Mouse (Mus musculus) megakaryocyte, adult 5-6 weeks (primary cell): Measurements from ENCODE around the gene Slc38a6. TPM values are rescaled to one million over a fixed set of nuclear protein-coding genes. Genes with fewer than 3 reads are reported as not detected.

Source experiments
- ATAC-seq: 2 replicates; pipeline ENCODE4 v1.8.0; 2016; ENCODE audit warnings: mild to moderate bottlenecking, inconsistent platforms; ENCODE audit not compliant: poor library complexity, severe bottlenecking
- total RNA-seq, 2 experiments: library from RNA; stranded (forward) in 1 of 2; stranded (reverse) in 1 of 2; fragments of 153-499, 151-499 nt in 1 of 2; fragments of 221-1000, 200-1000 nt in 1 of 2; gene quantifications; 2 replicates each; pipeline versions ENCODE4 v1.2.3 to v1.2.4; 2015 to 2017

Gene Slc38a6
- total RNA-seq, 2 experiments from 2014 or later: 5.0 to 9.0 TPM

DNA sequence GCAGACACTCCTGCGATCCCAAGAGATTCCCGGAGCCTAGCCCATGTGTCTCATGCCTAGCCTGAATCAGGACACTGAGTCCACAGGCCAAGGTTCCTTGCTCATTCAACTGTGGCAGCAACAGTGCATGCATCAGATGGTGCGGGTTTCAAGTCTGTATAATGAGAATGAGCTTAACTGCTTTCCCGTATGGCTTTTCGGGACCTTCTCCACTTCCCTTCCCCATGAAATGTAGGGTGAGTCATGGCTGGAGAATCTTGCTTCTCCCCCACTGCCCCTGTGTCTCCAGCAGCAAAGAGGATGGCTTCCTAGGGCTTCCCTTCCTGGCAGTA lies 96.6 kb downstream of the Slc38a6 start:
- ATAC-seq: no peak

DNA sequence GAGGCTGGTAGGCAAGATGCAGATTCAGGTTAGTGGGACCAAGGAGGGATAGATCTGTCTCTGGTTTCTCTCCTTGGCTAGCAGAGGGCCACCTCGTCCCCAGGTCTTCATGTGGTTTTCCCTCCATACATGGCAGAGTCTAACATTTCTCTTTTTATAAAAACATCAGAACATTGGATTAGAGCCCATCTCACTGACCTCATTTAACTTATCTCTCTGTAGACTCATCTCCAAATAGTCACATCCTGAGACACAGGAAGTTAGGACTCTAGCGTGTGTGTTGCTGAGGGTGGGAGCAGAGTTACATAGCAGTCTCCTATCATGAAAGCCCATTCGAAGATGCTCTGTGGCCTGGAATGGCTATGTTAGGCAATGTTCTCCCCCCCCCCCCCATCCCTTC lies 97.3 kb downstream of the Slc38a6 start:
- no peak for ATAC-seq

DNA sequence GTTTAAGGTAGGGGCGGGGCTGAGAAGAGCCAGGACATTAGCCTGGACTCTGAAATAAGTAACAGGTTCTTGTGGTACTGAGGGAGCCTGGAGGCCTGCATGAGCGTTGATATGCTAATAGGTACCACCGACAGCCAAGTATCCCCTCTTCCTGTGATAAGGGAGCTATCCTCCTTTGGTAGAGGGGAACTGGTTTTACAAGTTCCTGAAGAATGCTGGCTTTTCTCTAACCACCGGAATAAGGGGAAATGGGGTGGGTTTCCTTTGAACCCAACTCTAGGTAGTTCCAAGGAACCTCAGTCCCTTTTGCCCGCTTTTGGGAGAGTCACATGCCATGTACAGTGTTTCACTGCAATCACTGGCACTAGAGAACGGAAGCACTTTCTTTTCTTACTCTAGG lies 98.2 kb downstream of the Slc38a6 start:
- ATAC-seq: no peak

DNA sequence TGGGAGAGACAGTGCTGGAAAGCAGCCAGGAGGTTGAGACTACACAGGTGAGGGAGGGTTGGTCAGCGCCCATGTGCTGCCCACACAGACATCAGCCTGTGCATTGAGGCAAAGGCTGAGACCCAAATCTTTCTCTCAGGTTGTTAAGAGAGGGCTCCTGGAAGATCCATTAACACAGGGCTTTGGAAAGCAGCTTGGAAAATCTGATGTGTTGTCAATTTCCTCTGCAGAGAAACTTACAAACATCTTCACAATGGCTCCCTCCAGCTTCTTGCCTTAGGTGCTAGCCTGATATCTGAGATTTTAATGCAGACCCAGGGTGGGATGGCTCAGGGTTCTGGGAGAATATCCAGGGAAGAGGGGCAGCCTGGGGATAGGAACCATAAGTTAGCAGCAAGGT lies 105.9 kb downstream of the Slc38a6 start:
- no peak for ATAC-seq

DNA sequence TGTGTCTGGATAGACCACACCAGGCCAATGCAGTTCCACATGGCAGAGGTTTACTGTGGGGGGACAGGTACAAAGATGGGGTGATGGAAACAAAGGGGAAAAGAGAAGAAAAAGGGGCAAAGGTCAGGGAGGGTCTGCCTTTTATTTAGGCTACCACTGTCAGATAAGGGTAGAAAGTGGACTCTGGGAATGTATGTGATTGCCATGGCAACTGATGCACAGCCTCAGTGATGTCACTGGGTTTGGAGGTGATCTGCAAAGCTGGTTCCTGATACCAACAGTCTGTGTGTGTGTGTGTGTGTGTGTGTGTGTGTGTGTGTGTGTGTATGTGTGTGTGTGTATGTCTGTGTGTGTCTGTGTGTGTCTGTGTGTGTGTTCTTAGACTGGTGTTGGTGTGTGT lies 106.4 kb downstream of the Slc38a6 start:
- ATAC-seq: no peak

DNA sequence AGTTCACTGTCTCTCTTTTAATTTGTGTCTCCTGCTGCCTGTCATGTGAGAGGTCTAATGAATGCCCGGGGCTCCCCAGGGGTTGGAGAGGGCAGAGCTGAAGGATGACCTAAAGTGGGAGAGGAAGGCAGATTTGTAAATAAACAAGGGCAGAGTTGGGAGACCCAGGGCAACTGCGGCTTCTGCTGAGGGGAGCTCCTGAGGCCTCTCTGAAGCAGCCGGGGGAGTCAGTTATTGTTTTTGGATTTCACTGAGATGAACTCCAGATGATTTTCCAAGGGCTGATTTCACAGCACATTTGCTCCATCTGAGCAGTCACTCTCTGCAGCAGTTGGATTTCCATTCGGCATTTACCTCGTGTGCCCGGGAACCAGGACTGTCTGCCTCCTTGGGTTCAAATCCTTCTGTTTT lies 107.3 kb downstream of the Slc38a6 start:
- no peak for ATAC-seq

DNA sequence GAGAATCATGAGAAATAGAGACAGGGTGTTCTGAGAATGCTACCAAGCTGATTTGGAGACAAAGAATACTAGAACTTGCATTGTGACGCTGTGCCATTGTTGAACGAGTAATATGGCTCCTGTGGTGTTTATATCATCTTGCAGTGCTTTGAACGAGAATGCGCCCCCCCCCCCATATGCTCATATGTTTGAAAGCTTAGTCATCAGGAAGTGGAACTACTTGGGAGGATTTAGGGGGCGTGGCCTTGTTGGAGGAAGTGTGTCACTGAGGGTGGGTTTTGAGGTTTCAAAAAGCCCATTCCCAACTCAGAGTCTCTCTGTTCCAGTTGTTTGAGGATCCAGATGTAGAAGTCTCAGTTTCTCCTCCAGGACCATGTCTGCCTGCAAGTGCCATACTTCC lies 108.0 kb downstream of the Slc38a6 start:
- no peak for ATAC-seq

DNA sequence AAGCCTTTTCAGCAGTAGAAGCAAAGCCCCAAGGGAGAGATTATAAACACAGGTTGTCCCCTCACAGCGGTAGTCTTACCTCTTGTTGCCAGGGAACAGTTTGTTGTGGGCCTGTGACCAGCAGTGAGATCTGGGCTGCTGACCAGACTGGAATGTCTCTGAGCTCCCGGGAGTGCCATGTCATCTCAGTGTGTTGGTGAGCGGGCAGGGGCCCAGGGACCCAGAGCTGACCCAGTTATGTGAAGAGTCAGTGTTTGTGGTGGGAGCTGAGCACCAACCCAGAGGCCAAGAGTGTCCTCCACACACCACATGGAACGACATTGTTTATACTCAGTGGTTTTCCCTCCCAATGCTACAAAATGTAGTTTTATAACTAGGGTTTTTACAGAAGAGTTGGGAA lies 112.8 kb downstream of the Slc38a6 start:
- ATAC-seq: no peak

DNA sequence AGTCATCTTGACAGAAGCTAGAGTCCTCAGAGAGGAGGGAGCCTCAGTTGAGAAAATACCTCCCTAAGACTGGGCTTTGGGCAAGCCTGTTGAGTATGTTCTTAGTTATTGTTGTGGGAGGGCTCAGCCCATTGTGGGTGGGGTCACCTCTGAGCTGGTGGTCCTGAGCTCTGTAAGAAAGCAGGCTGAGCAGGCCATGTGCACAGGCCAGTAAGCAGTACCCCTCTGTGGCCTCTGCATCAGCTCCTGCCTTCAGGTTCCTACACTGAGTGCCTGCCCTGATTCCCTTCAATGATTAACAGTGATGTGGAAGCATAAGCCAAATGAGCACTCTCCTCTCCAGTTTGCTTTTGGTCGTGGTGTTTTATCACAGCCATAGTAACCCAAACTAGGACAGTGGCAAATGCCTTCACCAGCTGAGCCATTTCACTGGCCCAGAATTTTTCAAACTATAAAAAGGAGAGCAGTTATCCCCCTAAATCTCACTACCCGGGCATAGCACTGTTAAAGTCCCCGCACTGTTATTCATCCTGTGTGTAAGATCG lies 114.0 kb downstream of the Slc38a6 start:
- ATAC-seq: no peak

DNA sequence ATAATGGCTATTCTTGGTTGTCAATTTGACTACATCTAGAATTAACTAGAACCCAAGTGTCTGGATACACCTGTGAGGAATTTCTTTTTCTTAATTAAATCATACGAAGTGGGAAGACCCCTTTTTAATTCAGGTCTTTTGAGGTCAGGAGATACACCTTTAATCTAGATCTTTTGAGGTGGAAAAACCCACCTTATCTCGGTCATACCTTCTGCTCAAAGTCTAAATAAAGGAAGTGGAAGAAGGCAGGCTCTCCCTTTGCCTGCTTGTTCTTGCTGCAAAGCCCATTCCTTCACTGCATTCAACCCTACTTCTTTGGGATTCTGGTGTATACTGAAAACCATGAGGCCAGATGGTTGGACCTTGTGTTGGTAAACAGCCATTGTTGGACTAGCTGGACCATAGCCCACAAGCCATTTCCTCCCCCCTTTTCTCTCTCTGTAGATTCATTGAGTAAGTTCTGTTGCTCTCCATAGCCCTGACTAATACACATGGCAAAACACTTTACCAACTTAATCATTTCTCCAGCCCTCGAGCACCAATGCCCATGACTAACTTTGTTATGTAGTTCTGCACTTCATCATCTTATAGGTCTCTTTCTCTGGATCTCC lies 115.0 kb downstream of the Slc38a6 start:
- no peak for ATAC-seq

DNA sequence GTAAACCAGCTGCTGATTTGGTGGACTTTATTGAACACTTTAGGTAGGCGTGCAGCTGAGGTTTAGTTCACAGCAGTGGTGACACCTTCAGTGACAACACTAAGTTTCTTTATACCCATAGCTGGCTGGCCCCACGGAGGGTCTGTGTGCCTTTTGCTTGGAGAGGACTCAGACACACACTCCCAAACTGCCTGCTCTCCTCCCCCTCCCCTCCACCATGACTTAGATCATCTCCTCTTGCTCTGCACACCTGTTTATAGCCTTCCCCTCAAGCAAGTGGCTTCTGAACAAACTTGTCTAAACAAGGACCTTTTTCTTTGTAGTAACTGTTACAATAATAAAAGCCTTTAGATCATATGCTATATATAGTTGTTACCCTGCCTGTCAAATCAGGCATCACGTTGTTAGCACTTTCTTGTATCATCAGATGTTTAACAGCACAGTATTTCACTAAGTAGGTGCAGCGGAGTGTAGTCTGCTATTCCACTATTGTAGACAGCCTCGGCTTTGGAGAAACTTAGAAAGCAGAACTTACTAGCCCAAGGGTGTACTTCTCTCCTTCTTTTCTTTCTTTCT lies 115.6 kb downstream of the Slc38a6 start:
- no peak for ATAC-seq

DNA sequence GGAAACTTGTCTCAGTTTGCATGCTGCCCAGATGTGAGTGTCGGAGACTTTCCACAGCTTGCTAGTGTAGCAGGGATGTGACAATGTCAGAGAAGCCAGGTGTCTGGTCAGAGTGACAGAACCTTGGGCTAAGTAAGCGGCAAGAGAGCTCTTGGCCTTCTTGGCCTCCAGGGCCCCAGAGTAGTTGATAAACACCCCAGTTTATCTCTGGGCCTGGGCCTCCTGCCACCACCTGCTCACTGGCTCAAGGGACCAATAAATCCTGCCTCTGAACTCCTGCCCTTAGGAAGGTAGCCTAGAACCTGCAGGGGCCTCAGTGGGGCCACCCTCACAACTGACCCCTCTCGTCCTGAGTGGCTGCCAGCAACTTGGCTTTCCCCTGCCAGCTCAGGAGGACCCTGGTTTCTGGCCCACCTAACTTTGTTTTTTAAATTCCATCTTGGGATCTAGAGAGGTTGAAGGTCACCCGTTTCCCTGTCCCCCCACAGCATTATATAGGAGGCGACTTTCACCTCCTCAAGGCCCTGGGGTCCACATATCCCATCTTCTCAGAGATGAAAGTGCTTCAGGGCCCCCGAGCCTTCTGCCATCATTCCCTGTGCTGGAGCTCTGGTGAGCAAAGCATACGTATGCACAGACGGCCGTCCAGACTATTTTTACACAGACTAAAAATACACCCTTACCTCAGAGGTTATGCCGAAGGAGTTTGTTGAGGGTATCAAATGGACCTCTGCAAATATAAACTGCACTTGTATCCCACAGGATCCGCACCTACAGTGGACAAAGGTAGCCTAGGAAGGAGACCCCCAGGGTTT lies 116.5 kb downstream of the Slc38a6 start:
- no peak for ATAC-seq

Other genes with a start within 250 kb of the Slc38a6 start
- 0.04 and 0.11 TPM in 2 replicates for gene Six1, start 232.9 kb upstream of the Slc38a6 start, total RNA-seq (2015)
- gene Six1, start 232.9 kb upstream of the Slc38a6 start, total RNA-seq (2017): not detected in 2 replicates
- not detected in 2 replicates for gene Six4, start 173.3 kb upstream of the Slc38a6 start, total RNA-seq (2015)
- gene Six4, start 173.3 kb upstream of the Slc38a6 start, total RNA-seq (2017): 0.07 TPM in 1 of 2 replicates, not detected in the other
- 11.0 and 17.1 TPM in 2 replicates for gene Mnat1, start 163.1 kb upstream of the Slc38a6 start, total RNA-seq (2015)
- 14.4 and 20.5 TPM in 2 replicates for gene Mnat1, start 163.1 kb upstream of the Slc38a6 start, total RNA-seq (2017)
- 16.0 and 16.2 TPM in 2 replicates for gene Trmt5, start 69 bp upstream of the Slc38a6 start, total RNA-seq (2015)
- gene Trmt5, start 69 bp upstream of the Slc38a6 start, total RNA-seq (2017): 11.6 and 14.5 TPM in 2 replicates